Mouse (Mus musculus): ENCODE measurements at regions not wholly inside any gene's neighbourhood (a gene's known extent, or its start where the extent isn't known, plus 50 kb on each side); places are given as distances from the start of the nearest gene placed in this dataset.

- DNase-seq = no peak
These were observed 139.5 kb upstream of the Pkn2 start for GRCm38 (mm10) chr3:143021159-143021871.

GRCm38 (mm10) chr3:143017480-143017879 lies 135.7 kb upstream of the Pkn2 start:
- DNase-seq = no peak

GRCm38 (mm10) chr3:143016758-143017157 lies 135.0 kb upstream of the Pkn2 start:
- no peak for DNase-seq

DNA sequence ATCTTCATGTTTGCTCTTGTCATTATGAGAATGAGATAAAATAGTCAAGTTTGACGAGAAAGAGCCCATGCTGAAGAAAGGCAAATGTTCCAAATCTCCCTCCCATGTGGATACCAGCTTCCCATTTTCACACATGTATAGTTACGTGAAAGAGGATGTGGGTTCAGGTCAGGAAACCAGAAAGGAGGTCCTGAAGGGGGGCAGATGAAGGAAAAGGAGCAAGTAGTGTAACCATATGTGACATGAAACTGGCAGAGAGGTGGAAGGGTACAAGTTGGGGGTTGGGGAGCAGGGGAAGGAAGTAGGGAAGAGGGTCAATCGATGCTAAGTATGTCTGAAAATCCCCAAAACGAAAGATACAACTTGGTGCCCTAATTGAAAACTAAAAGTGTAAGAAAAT lies 132.6 kb upstream of the Pkn2 start:
- DNase-seq = no peak

DNA sequence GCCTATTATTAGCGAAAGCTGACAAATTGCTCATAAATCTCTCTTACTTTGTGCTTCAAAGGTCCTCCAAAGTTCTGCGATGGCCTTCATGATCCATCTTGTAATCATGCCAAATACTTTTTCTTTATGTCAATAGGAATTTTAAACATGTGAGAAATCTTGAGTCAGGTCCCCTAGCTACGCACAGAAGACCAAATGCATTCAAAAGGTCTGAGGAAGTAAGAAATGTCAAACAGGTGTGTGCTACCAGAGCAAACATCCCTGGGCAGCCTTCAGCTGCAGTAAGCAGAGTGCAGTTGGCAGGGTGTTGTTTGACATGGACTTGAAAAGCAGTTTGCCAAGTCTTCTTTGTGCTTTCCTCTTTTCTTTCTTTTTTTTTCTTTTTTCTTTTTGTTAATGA lies 125.2 kb upstream of the Pkn2 start:
- no peak for DNase-seq

DNA sequence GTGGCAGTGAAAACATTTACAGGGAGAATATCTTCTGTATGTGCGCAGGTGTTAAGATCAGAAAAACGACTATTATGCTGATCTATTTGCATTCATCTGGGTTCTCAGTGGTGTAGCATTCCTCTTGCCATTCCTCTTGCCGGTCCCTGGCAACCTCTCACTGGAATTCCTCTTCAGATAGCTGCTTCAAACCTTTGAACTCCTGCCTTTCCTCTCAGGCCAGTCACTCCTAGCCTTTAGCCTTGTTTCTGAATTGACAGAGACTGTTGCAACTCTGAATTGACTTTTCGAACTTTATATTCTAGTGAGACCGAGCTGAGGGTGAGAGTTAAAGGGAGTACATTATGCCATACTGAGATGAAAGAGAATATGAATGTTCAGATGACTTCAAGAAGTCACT lies 120.1 kb upstream of the Pkn2 start:
- DNase-seq = peak in 1 of 2 experiments; percentile 4

DNA sequence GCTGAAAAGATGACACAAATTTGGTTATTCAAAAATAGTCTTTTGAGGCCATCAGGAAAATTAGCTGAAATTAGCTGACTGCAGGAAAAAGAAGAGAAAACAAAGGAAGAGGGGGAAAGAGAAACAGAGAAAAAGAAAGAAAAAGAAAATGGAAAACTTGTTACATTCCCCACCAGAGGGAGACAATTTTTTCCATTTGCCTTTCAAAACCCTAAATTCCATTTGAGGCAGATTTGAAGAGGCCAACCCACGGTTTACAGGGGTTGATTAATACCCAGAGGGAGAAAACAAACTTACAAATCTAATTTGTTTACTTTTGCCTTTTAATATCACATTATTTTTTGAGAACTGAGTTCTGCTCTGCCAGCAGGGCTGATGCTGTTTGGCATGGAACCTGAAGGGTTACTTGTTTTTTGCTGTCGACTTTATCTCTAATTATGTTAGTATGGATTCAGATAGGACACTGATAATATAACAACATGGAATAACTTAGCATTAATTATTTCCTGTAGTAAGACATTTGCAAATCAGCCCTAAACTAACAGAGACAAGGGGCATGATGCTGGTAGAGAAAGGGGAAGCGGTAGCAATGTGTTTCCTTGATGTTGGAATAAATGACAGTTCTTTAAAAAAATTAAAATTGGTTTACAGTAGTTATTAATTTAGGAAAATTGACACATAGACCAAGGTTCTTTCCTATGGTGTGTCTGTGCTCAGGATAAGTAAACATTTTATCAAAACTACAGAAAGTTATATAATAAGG lies 114.4 kb upstream of the Pkn2 start:
- DNase-seq = no peak

GRCm38 (mm10) chr3:142984547-142984946 lies 102.7 kb upstream of the Pkn2 start:
- no peak for DNase-seq

- DNase-seq = no peak
These were observed 99.4 kb upstream of the Pkn2 start for GRCm38 (mm10) chr3:142981221-142981620.

GRCm38 (mm10) chr3:142979161-142979560 lies 97.4 kb upstream of the Pkn2 start:
- DNase-seq = no peak

GRCm38 (mm10) chr3:142976519-142977394 lies 95.0 kb upstream of the Pkn2 start:
- DNase-seq = no peak

DNA sequence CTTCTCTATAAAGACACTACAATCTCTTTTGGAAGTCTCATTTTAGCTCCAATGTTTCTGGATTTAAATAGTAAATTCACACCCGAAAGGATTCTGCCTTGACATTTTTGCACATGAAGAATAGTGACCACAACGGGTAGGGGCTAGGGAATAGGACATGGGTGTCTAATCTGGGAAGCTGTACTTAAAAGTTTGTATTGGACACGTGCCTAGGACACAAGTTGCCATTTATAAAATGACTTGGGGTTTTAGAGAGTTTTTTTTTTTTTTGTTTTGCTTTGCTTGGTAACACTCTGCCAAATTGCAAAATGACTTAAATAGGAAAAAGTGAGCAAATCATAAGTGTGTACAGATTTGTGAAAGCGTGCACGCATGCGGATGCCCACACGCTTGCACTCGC lies 93.8 kb upstream of the Pkn2 start:
- DNase-seq = no peak

GRCm38 (mm10) chr3:142969501-142969900 lies 87.7 kb upstream of the Pkn2 start:
- no peak for DNase-seq

- DNase-seq = no peak
These were observed 83.8 kb upstream of the Pkn2 start for GRCm38 (mm10) chr3:142965604-142966003.

DNA sequence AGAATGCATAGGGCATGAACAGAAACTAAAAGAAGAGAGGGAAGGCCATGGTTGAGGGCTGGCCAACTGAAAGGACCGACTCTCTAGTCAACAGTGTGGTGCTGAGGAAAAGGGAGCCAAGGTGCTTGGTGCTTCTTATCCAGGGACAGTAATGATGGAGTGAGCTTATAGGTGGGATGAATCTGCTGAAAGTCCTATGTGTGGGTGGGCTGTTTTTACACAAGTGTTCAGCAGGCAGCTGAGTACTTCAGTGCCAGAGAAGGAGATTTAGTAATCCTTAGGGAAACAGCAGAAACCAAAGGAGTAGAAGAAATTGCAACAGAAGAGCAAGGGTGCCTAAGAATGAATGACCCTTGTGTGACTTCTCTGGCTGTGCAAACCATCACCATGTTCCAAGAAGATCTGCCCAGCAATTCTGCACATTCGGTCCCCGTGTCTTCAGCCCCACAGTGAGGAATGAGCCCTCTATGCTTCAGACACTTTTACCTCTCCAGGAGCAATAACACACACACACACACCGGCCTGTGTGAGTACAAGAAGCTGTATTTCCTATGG lies 82.1 kb upstream of the Pkn2 start:
- no peak for DNase-seq

GRCm38 (mm10) chr3:142957768-142958167 lies 76.0 kb upstream of the Pkn2 start:
- no peak for DNase-seq

DNA sequence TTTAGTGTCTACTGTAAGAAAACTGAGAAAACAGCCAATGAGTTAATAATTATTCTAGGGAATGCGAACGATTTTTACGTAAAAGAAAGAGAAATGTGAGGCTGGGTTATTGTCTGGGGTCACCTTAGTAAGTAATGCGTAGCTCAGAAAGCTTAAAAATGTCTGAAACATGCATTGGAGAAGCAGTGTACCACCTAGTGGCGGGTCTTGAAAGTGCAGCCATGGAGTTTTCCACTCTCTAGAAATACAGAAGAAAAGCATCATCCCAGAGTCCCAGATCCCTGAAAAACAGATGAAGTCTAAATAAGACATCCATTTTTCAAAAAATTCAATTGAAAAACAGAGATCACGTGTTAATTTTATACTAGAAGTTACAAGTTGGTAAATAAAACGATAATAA lies 67.0 kb upstream of the Pkn2 start:
- peak; percentile 60 to 82 for DNase-seq

GRCm38 (mm10) chr3:142941319-142942024 lies 59.7 kb upstream of the Pkn2 start:
- DNase-seq = no peak

DNA sequence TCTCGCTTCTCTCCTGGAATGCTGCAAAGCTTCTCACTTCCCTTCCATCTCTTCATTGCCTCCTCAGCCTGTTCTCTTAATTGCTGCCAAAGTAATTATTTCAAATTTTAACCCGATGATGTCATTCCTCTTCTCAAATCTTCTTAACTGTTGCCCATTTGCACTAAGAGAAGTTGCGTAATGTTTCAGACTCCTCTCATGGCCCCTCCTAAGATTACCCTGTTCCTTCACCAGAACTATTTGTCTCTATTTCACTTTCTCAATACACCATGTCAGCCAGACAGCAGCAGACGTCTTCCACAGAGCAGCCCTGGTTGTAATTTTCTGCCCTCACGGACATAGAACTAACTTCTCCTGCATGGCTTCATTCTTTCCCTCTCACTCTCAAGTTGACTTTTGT lies 59.1 kb upstream of the Pkn2 start:
- DNase-seq = no peak

GRCm38 (mm10) chr3:142939773-142940172 lies 58.0 kb upstream of the Pkn2 start:
- DNase-seq = no peak

- DNase-seq = no peak
These were observed 54.1 kb upstream of the Pkn2 start for GRCm38 (mm10) chr3:142935949-142936348.

GRCm38 (mm10) chr3:142934326-142934725 lies 52.5 kb upstream of the Pkn2 start:
- no peak for DNase-seq
